Mouse (Mus musculus) heart, adult 9 months (tissue): ENCODE measurements around the gene Eif2b1.
"Not testable (repeated sequence)": the region's sequence is repeated elsewhere in the genome, so short reads cannot be mapped to it uniquely, and the experiment has no call there.

ENCODE experiments used
- DNase-seq, 2 experiments: peaks; one replicate each; pipeline ENCODE4 v3.0.0; 2022; ENCODE audit warnings: low spot score in 2 of 2

Eif2b1 gene

GRCm38 (mm10) chr5:124550737-124551136 is 28.2 kb downstream of the Eif2b1 start:
- DNase-seq: not testable (repeated sequence)

DNA sequence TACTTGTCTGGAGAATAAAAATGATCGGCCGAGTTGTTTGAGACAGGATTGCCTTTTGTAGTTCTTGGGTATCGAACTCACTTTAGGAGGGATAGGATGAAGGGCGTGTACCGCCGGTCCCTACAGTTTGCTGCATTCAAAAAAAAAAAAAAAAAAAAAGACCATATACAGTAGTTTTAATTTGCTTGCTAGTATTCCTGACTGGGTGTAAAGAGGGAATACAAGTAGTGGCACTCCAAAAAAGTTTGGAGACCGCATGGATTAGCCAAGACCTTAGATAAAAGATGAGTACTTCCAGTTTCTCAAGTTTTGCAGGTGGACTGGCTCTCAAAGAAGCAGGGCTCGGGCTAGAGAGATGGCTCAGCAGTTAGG is 37.3 kb downstream of the Eif2b1 start:
- no peak for DNase-seq

- peak; percentile 74 to 75 for DNase-seq
These were observed 37.9 kb downstream of the Eif2b1 start for GRCm38 (mm10) chr5:124540905-124541601.

GRCm38 (mm10) chr5:124540383-124540786 is 38.5 kb downstream of the Eif2b1 start, which contains the start of gene Tmed2:
TSS of gene Tmed2 (plus strand) at chr5:124540695.
- DNase-seq: peak; percentile 96 to 97

- no peak for DNase-seq
These were observed 39.0 kb downstream of the Eif2b1 start for GRCm38 (mm10) chr5:124539905-124540304.

DNA sequence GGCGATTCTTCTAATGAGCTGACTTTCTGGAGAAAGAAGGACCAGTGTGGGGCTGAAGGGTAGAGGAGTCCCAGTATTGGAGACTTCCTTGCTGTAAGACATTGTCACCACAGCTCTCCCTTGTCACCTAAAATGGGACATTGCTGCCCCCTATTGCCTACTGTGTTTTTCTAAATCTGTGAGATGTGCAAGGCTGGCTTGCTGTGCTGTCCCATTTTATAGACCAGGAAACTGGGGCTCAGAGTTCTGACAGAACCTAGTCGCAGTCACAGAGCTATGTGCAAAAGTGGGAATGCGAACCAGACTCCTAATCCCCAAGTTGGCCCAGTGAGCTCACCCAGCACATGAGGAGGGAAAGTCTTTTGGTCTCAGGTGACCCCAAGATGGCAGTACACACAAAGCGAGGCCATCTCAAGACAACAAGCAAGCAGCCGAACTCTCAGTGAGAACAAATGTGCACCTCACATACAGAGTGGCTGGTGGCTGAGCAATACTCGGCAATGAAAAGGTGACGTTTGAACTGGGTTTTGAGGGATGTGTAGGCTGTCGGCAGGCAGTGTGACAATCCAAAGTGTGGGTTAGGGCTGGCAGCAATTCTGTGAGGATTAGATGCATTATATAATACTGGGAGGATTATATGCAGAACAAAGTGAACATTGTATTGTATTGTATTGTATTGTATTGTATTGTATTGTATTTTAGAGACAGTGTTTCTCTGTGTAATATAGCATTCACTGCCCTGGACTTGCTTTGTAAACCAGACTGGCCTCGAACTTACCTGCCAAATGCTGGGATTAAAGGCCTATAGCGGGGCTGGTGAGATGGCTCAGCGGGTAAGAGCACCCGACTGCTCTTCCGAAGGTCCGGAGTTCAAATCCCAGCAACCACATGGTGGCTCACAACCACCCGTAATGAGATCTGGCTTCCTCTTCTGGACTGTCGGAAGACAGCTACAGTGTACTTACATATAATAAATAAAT is 39.8 kb downstream of the Eif2b1 start:
- peak; percentile 49 to 72 for DNase-seq

- DNase-seq: peak; percentile 62 to 70
These were observed 42.2 kb downstream of the Eif2b1 start for GRCm38 (mm10) chr5:124536776-124537175.

GRCm38 (mm10) chr5:124535016-124535415 is 43.9 kb downstream of the Eif2b1 start:
- DNase-seq: no peak

DNA sequence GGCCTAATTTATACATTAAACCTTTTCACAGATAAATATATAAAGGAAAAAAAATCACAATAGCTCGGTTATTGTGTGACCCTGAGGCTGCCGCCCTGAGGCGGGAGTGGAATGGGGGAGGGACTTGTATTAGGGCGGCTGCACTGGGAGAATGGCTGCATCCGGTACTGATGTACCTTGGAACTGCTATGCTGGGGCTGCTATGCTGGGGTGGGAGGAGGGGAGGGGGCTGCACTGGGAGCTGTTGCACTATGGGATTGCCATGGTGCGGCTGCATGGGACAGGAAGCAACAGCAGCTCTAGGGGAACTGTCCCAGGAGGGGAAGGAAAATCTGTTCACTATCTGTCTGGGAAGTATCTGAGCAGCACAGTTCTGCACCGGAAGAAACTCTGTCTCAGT is 46.5 kb downstream of the Eif2b1 start:
- DNase-seq: no peak

- no peak for DNase-seq
These were observed 47.4 kb downstream of the Eif2b1 start for GRCm38 (mm10) chr5:124531583-124531930.

GRCm38 (mm10) chr5:124530655-124531582 is 48.0 kb downstream of the Eif2b1 start, which contains the start of gene Rilpl1:
TSS of gene Rilpl1 (minus strand) at chr5:124531391.
- peak; percentile 84 to 88 for DNase-seq

GRCm38 (mm10) chr5:124529697-124530096 is 49.2 kb downstream of the Eif2b1 start:
- peak; percentile 32 to 38 for DNase-seq

- DNase-seq: peak; percentile 44 to 48
These were observed 49.7 kb downstream of the Eif2b1 start for GRCm38 (mm10) chr5:124529191-124529651.

DNA sequence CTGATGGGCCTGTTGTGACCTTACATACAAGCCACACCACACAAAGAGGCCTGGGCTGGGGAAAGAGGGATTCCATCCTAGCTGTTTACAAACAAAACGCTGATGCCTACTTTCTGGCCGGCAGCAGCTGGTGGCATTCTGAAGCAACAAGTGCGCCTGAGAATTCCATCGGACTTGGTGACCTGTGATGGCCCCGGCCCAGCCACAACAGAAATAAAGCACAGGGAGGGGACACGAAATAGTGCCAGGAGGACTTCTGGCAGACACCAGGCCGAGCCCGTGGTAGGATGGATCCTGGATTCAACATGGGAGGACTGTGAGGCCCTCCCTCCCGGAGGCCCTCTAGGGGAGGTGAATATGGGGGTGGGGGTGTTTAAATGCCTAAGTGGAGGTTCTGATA is 50.1 kb downstream of the Eif2b1 start:
- DNase-seq: peak; percentile 58 to 72

DNA sequence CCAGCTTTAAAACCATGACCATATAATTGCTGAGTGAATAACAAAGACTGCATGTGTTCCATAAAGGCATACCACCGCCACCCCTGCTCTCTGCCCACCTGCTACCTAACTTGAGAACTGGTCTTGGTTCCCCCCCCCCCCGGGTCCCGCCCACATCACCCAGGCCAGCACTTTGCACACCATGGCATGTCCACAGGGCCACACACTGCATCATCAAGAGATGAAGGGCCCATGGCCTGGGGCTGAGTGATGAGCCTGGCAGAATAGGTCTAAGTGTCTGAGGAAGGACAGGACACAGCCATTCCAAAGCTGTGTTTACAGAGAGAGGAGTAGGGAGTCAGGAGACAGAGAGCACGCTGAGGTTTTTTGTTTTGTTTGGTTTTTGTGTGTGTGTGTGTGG is 50.6 kb downstream of the Eif2b1 start:
- no peak for DNase-seq

DNA sequence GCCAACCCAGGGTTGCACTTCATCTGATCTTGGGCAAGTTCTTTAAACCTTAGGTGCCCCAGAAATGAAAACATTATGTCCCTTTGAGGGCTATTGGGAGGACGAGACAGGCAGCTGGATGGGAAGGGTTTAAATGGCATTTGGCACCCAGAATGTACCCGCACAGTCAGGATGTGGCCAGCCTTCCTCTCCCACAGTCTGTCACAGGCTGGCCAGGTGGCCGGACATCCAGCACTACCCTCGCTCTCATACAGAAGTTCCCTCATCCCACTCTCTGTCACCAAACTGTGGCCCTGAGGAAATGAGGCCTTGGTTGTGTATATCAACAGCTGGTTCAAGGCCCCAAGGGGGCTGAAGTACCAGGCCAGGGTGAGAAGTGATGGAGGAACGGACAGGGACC is 54.0 kb downstream of the Eif2b1 start:
- DNase-seq: no peak

DNA sequence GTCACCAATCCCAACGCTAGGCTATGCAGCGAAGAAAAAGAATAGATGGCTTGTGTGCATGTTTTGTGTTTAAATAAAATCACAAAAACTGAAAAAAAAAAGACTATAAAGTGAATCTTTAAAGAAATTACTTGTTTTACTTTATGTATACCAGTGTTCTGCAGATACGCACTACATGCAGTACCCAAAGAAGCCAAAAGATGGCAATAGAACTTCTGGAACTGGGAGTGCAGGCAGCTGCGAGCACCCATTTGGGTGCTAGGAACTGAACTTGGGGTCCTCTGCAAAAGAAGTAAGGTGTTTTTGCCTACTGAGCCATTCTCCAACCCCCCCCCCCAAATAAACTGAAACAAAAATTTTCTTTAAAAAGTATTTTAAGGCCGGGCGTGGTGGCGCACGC is 55.9 kb downstream of the Eif2b1 start:
- no peak for DNase-seq

GRCm38 (mm10) chr5:124521588-124521987 is 57.3 kb downstream of the Eif2b1 start:
- no peak for DNase-seq
